Mouse (Mus musculus): ENCODE measurements around the gene Crebl2. TPM values are rescaled to one million over a fixed set of nuclear protein-coding genes. Genes with fewer than 3 reads are reported as not detected.

The Crebl2 gene
- polyA plus RNA-seq, 1 experiment, result 10.9 TPM

DNA sequence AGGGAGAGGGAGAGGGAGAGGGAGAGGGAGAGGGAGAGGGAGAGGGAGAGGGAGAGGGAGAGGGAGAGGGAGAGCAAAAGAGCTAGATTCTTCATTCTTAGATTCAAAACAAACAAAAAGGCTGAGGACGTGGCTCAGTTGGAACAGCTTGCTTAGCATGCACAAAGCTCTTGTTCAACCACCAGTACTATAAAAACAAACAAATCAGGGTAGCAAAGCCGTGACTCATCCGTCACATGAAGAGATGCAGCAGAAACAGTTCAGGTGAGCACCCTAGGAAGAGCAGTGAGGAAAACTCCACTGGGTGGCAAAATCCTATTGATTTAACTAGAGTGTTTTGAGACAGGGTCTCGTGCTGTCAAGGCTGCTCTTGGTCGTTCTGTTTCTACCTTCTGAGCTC lies 10.2 kb upstream of the Crebl2 start:
- Histone ChIP-seq H3K4me3 (ENCODE audit: extremely low read depth, insufficient read depth, insufficient read length) (no peak overlapping the region), H3K27me3 (ENCODE audit: control insufficient read depth, insufficient read depth, low read length) (no peaks in the 10 kb centered on the region), H3K4me1 (ENCODE audit: control insufficient read depth, insufficient read depth, insufficient read length) (peaks cover 3% of the 10 kb centered on the region; the same call in 1 of the 2 replicates), H3K36me3 (ENCODE audit: control insufficient read depth, insufficient read depth, low read length) (no peaks in the 10 kb centered on the region), H3K27ac (ENCODE audit: insufficient read depth, low read length) (no peak overlapping the region)
- no peak for DNase-seq (ENCODE audit: low read depth in 1 of 2, low spot score in 2 of 2)
- TF ChIP-seq CTCF (IDR thresholded peaks at IDR 0.05; ENCODE audit: extremely low read depth, insufficient read depth, insufficient read length, insufficient replicate concordance) (no peak), POLR2A (IDR thresholded peaks at IDR 0.05; ENCODE audit: low read depth, low read length) (no peak)
- WGBS, result 84% methylated on average over 5 of the region's 5 CpGs

- H3K4me3 ChIP-seq (ENCODE audit: extremely low read depth, insufficient read depth, insufficient read length), result no peak overlapping the region
- no peaks in the 10 kb centered on the region for H3K36me3 ChIP-seq (ENCODE audit: control insufficient read depth, insufficient read depth, low read length)
- no peak for TF ChIP-seq CTCF (IDR thresholded peaks at IDR 0.05; ENCODE audit: extremely low read depth, insufficient read depth, insufficient read length, insufficient replicate concordance)
- no peak for TF ChIP-seq POLR2A (IDR thresholded peaks at IDR 0.05; ENCODE audit: low read depth, low read length)
- H3K4me1 ChIP-seq (ENCODE audit: control insufficient read depth, insufficient read depth, insufficient read length), result peaks cover 3% of the 10 kb centered on the region; the same call in 1 of the 2 replicates
- no peak for DNase-seq (ENCODE audit: low read depth in 1 of 2, low spot score in 2 of 2)
- H3K27ac ChIP-seq (ENCODE audit: insufficient read depth, low read length), result no peak overlapping the region
- no peaks in the 10 kb centered on the region for H3K27me3 ChIP-seq (ENCODE audit: control insufficient read depth, insufficient read depth, low read length)
- WGBS, result 80% methylated on average over 6 of the region's 6 CpGs
Measured at GRCm38 (mm10) chr6:134820411-134820810, 9.5 kb upstream of the Crebl2 start.

DNA sequence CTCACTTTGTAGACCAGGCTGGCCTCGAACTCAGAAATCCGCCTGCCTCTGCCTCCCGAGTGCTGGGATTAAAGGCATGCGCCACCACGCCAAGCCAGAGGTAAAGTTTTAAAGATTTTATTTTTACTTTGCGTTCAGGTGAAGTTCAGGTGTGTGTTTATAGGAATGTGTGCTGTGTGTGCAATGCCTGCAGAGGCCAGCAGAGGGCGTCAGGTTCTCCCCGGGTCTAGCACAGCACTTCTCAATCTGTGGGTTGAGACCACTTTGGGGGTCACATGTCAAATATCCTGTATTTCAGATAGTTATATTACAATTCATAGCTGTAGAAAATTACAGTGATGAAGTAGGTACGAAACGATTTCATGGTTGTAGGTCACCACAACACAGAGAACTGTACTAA lies 7.1 kb upstream of the Crebl2 start:
- Histone ChIP-seq H3K4me3 (ENCODE audit: extremely low read depth, insufficient read depth, insufficient read length) (no peak overlapping the region), H3K27me3 (ENCODE audit: control insufficient read depth, insufficient read depth, low read length) (no peaks in the 10 kb centered on the region), H3K27ac (ENCODE audit: insufficient read depth, low read length) (no peak overlapping the region), H3K4me1 (ENCODE audit: control insufficient read depth, insufficient read depth, insufficient read length) (peaks cover 3% of the 10 kb centered on the region; the same call in 1 of the 2 replicates), H3K36me3 (ENCODE audit: control insufficient read depth, insufficient read depth, low read length) (no peaks in the 10 kb centered on the region)
- DNase-seq (ENCODE audit: low read depth in 1 of 2, low spot score in 2 of 2), result no peak
- 80% methylated on average over 10 of the region's 10 CpGs for WGBS
- TF ChIP-seq POLR2A (IDR thresholded peaks at IDR 0.05; ENCODE audit: low read depth, low read length) (no peak), CTCF (IDR thresholded peaks at IDR 0.05; ENCODE audit: extremely low read depth, insufficient read depth, insufficient read length, insufficient replicate concordance) (peak; percentile 50; the same call in 1 of the 2 replicates)

DNA sequence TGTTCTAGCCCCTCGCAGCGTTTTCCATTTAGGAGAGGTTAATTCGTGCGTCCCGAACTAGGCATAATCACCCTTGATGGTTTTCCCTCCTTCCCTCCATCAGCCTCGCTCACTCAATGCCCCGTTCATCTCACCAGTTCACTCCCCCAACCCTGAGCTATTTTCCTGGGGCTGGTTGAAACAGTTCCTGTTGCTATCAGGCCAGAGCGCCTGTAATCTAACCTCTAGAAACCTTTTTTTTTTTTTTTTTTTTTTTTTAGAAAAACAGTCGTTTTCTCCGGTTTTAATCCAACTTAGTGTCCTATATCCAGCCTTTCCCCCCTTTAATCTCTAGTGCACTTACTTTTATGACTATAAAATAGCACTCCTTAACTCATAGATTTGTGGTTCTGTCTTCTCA lies 822 bp downstream of the Crebl2 start:
- 4% methylated on average over 10 of the region's 10 CpGs for WGBS
- TF ChIP-seq CTCF (IDR thresholded peaks at IDR 0.05; ENCODE audit: extremely low read depth, insufficient read depth, insufficient read length, insufficient replicate concordance) (no peak), POLR2A (IDR thresholded peaks at IDR 0.05; ENCODE audit: low read depth, low read length) (no peak)
- no peaks in the 10 kb centered on the region for H3K27me3 ChIP-seq (ENCODE audit: control insufficient read depth, insufficient read depth, low read length)
- peaks cover 13% of the 10 kb centered on the region for H3K4me1 ChIP-seq (ENCODE audit: control insufficient read depth, insufficient read depth, insufficient read length)
- no peak for DNase-seq (ENCODE audit: low read depth in 1 of 2, low spot score in 2 of 2)
- H3K36me3 ChIP-seq (ENCODE audit: control insufficient read depth, insufficient read depth, low read length), result no peaks in the 10 kb centered on the region
- H3K4me3 ChIP-seq (ENCODE audit: extremely low read depth, insufficient read depth, insufficient read length), result peak overlapping the region; percentile 96
- peak overlapping the region; percentile 95 for H3K27ac ChIP-seq (ENCODE audit: insufficient read depth, low read length)

- 81% methylated on average over 9 of the region's 9 CpGs for WGBS
- DNase-seq (ENCODE audit: low read depth in 1 of 2, low spot score in 2 of 2), result no peak
- no peaks in the 10 kb centered on the region for H3K27me3 ChIP-seq (ENCODE audit: control insufficient read depth, insufficient read depth, low read length)
- peaks cover 13% of the 10 kb centered on the region for H3K4me1 ChIP-seq (ENCODE audit: control insufficient read depth, insufficient read depth, insufficient read length)
- H3K27ac ChIP-seq (ENCODE audit: insufficient read depth, low read length), result no peak overlapping the region
- peaks cover 3% of the 10 kb centered on the region for H3K36me3 ChIP-seq (ENCODE audit: control insufficient read depth, insufficient read depth, low read length)
- TF ChIP-seq CTCF (IDR thresholded peaks at IDR 0.05; ENCODE audit: extremely low read depth, insufficient read depth, insufficient read length, insufficient replicate concordance) (no peak), POLR2A (IDR thresholded peaks at IDR 0.05; ENCODE audit: low read depth, low read length) (no peak)
- no peak overlapping the region for H3K4me3 ChIP-seq (ENCODE audit: extremely low read depth, insufficient read depth, insufficient read length)
Measured at GRCm38 (mm10) chr6:134834585-134835251, 4.8 kb downstream of the Crebl2 start.

- Histone ChIP-seq H3K27me3 (ENCODE audit: control insufficient read depth, insufficient read depth, low read length) (no peaks in the 10 kb centered on the region), H3K4me1 (ENCODE audit: control insufficient read depth, insufficient read depth, insufficient read length) (peaks cover 7% of the 10 kb centered on the region), H3K27ac (ENCODE audit: insufficient read depth, low read length) (no peak overlapping the region), H3K4me3 (ENCODE audit: extremely low read depth, insufficient read depth, insufficient read length) (no peak overlapping the region), H3K36me3 (ENCODE audit: control insufficient read depth, insufficient read depth, low read length) (peaks cover 3% of the 10 kb centered on the region)
- no peak for TF ChIP-seq POLR2A (IDR thresholded peaks at IDR 0.05; ENCODE audit: low read depth, low read length)
- no peak for TF ChIP-seq CTCF (IDR thresholded peaks at IDR 0.05; ENCODE audit: extremely low read depth, insufficient read depth, insufficient read length, insufficient replicate concordance)
- 89% methylated on average over 4 of the region's 4 CpGs for WGBS
- DNase-seq (ENCODE audit: low read depth in 1 of 2, low spot score in 2 of 2), result no peak
Measured at GRCm38 (mm10) chr6:134838111-134838510, 8.2 kb downstream of the Crebl2 start.

- DNase-seq (ENCODE audit: low read depth in 1 of 2, low spot score in 2 of 2), result no peak
- Histone ChIP-seq H3K36me3 (ENCODE audit: control insufficient read depth, insufficient read depth, low read length) (peaks cover 3% of the 10 kb centered on the region), H3K4me1 (ENCODE audit: control insufficient read depth, insufficient read depth, insufficient read length) (no peaks in the 10 kb centered on the region; the same call in 1 of the 2 replicates), H3K27ac (ENCODE audit: insufficient read depth, low read length) (no peak overlapping the region), H3K27me3 (ENCODE audit: control insufficient read depth, insufficient read depth, low read length) (no peaks in the 10 kb centered on the region), H3K4me3 (ENCODE audit: extremely low read depth, insufficient read depth, insufficient read length) (no peak overlapping the region)
- TF ChIP-seq POLR2A (IDR thresholded peaks at IDR 0.05; ENCODE audit: low read depth, low read length), result no peak
- no peak for TF ChIP-seq CTCF (IDR thresholded peaks at IDR 0.05; ENCODE audit: extremely low read depth, insufficient read depth, insufficient read length, insufficient replicate concordance)
- 88% methylated on average over 2 of the region's 2 CpGs for WGBS
Measured at GRCm38 (mm10) chr6:134840346-134840745, 10.4 kb downstream of the Crebl2 start.

All from spleen, adult 2 months (tissue).